Mouse (Mus musculus) G1E (cell line): ENCODE measurements around the gene Morc1. TPM values are rescaled to one million over a fixed set of nuclear protein-coding genes. Genes with fewer than 3 reads are reported as not detected.

Experiments used
- ATAC-seq: 2 replicates; pipeline ENCODE4 v1.8.0; 2016; ENCODE audit warnings: mild to moderate bottlenecking; ENCODE audit not compliant: insufficient number of reproducible peaks, poor library complexity, low FRiP score, severe bottlenecking; ENCODE audit errors: extremely low read depth
- DNase-seq: peaks from one replicate; pipeline ENCODE4 v3.0.0; 2012; ENCODE audit warnings: low spot score
- H3K27me3 ChIP-seq: 2 replicates; pipeline ENCODE4 v1.6.1; 2012; ENCODE audit warnings: mild to moderate bottlenecking, low read length, inconsistent platforms; ENCODE audit not compliant: insufficient read depth
- H3K36me3 ChIP-seq: replicated peaks from 2 replicates; pipeline ENCODE3; 2012; ENCODE audit warnings: mild to moderate bottlenecking, inconsistent platforms
- H3K4me1 ChIP-seq: 2 replicates; pipeline ENCODE4 v1.6.1; 2012; ENCODE audit warnings: low read depth, low read length, inconsistent platforms, mixed read lengths; ENCODE audit not compliant: insufficient read depth
- H3K4me3 ChIP-seq: 2 replicates; pipeline ENCODE4 v1.5.1; 2012; ENCODE audit warnings: low read depth, mild to moderate bottlenecking, inconsistent platforms, low read length, moderate library complexity, mixed read lengths
- H3K9me3 ChIP-seq: replicated peaks from 2 replicates; pipeline ENCODE4 v1.6.1; 2012; ENCODE audit warnings: inconsistent platforms
- CTCF ChIP-seq: IDR thresholded peaks from 2 replicates; pipeline ENCODE4 v1.5.1; 2012; ENCODE audit warnings: low read depth, low read length, inconsistent platforms, mixed read lengths
- GATA1 ChIP-seq: IDR thresholded peaks from 2 replicates; pipeline ENCODE4 v1.6.1; 2012; ENCODE audit warnings: borderline replicate concordance, low read length, inconsistent platforms, mixed read lengths
- GATA2 ChIP-seq: IDR thresholded peaks from 2 replicates; pipeline ENCODE4 v1.6.1; 2012; ENCODE audit warnings: low read depth, low read length, inconsistent platforms, borderline replicate concordance
- POLR2AphosphoS5 ChIP-seq: IDR thresholded peaks from 2 replicates; pipeline ENCODE4 v1.6.1; 2012; ENCODE audit warnings: low read depth, low read length, inconsistent platforms; ENCODE audit not compliant: insufficient replicate concordance
- TAL1 ChIP-seq: conservative IDR thresholded peaks from 2 replicates; pipeline ENCODE4 v1.6.1; 2012; ENCODE audit warnings: low read depth, low read length, inconsistent platforms, mixed read lengths
- polyA plus RNA-seq: library from polyadenylated mRNA; stranded (reverse); fragments of >175 nt; gene quantifications from 2 replicates; pipeline ENCODE4 v1.2.3, GENCODE M21; 2012
- total RNA-seq, 2 experiments: library from RNA; stranded (forward) in 1 of 2; stranded (reverse) in 1 of 2; fragments of 200-1000 nt in 1 of 2; fragments of >200 nt in 1 of 2; fragmentation: Nextera tagmentation in 1 of 2; gene quantifications; 2 replicates each; pipeline ENCODE4 v1.2.3; 2014 to 2017

The Morc1 gene
- total and polyA plus RNA-seq, 3 experiments, result 0.05 TPM; not detected in 2

- Histone ChIP-seq H3K9me3 (no peaks in the 10 kb centered on the region), H3K4me3 (no peak overlapping the region), H3K4me1 (no peaks in the 10 kb centered on the region; the same call in 1 of the 2 replicates), H3K36me3 (no peaks in the 10 kb centered on the region), H3K27me3 (0 out of 2 replicates have a peak, but pooled peaks cover 2% of the 10 kb centered on the region)
- no peak for DNase-seq
- TF ChIP-seq POLR2AphosphoS5 (no peak), GATA1 (no peak), CTCF (no peak), TAL1 (no peak), GATA2 (no peak)
- ATAC-seq, result no peak
Observed at GRCm38 (mm10) chr16:48629710-48630109, 198.7 kb downstream of the Morc1 start.

- DNase-seq (no peak), ATAC-seq (no peak)
- no peak for TF ChIP-seq GATA1
- no peak for TF ChIP-seq TAL1
- no peak for TF ChIP-seq GATA2
- TF ChIP-seq CTCF, result no peak
- no peak for TF ChIP-seq POLR2AphosphoS5
- Histone ChIP-seq H3K36me3 (no peaks in the 10 kb centered on the region), H3K4me3 (no peak overlapping the region), H3K4me1 (no peaks in the 10 kb centered on the region; the same call in 1 of the 2 replicates), H3K9me3 (no peaks in the 10 kb centered on the region), H3K27me3 (0 out of 2 replicates have a peak, but pooled peaks cover 2% of the 10 kb centered on the region)
Observed at GRCm38 (mm10) chr16:48630466-48630865, 199.4 kb downstream of the Morc1 start.

GRCm38 (mm10) chr16:48632351-48632750 is 201.3 kb downstream of the Morc1 start:
- ATAC-seq (no peak), DNase-seq (no peak)
- no peak overlapping the region for H3K4me3 ChIP-seq
- TF ChIP-seq TAL1 (no peak), GATA2 (no peak), GATA1 (no peak), POLR2AphosphoS5 (no peak), CTCF (no peak)
- H3K27me3 ChIP-seq, result 0 out of 2 replicates have a peak, but pooled peaks cover 2% of the 10 kb centered on the region
- no peaks in the 10 kb centered on the region; the same call in 1 of the 2 replicates for H3K4me1 ChIP-seq
- no peaks in the 10 kb centered on the region for H3K9me3 ChIP-seq
- H3K36me3 ChIP-seq, result no peaks in the 10 kb centered on the region

- H3K27me3 ChIP-seq, result peaks cover 5% of the 10 kb centered on the region; the same call in 1 of the 2 replicates
- no peak overlapping the region for H3K4me3 ChIP-seq
- no peaks in the 10 kb centered on the region for H3K9me3 ChIP-seq
- TF ChIP-seq GATA1 (no peak), TAL1 (no peak), POLR2AphosphoS5 (no peak), GATA2 (no peak), CTCF (no peak)
- H3K36me3 ChIP-seq, result no peaks in the 10 kb centered on the region
- ATAC-seq, result no peak
- DNase-seq, result no peak
- peaks cover 4% of the 10 kb centered on the region; the same call in 1 of the 2 replicates for H3K4me1 ChIP-seq
Observed at GRCm38 (mm10) chr16:48646246-48646645, 215.2 kb downstream of the Morc1 start.

- Histone ChIP-seq H3K4me1 (peaks cover 2% of the 10 kb centered on the region; the same call in 1 of the 2 replicates), H3K4me3 (no peak overlapping the region), H3K9me3 (no peaks in the 10 kb centered on the region), H3K36me3 (no peaks in the 10 kb centered on the region), H3K27me3 (no peaks in the 10 kb centered on the region)
- TF ChIP-seq GATA2 (no peak), TAL1 (no peak), POLR2AphosphoS5 (no peak), CTCF (no peak), GATA1 (no peak)
- no peak for ATAC-seq
- DNase-seq, result no peak
Observed at GRCm38 (mm10) chr16:48671696-48672095, 240.7 kb downstream of the Morc1 start.

- Histone ChIP-seq H3K4me1 (peaks cover 7% of the 10 kb centered on the region; the same call in 1 of the 2 replicates), H3K36me3 (no peaks in the 10 kb centered on the region), H3K4me3 (no peak overlapping the region), H3K9me3 (no peaks in the 10 kb centered on the region), H3K27me3 (no peaks in the 10 kb centered on the region)
- DNase-seq (no peak), ATAC-seq (no peak)
- TF ChIP-seq CTCF, result no peak
- TF ChIP-seq POLR2AphosphoS5, result no peak
- TF ChIP-seq GATA2, result no peak
- TF ChIP-seq TAL1, result no peak
- TF ChIP-seq GATA1, result no peak
Observed at GRCm38 (mm10) chr16:48672664-48673063, 241.6 kb downstream of the Morc1 start.

GRCm38 (mm10) chr16:48675607-48676006 is 244.6 kb downstream of the Morc1 start:
- H3K4me1 ChIP-seq, result peaks cover 10% of the 10 kb centered on the region; the same call in 1 of the 2 replicates
- peak; percentile 12 for DNase-seq
- H3K36me3 ChIP-seq, result no peaks in the 10 kb centered on the region
- 0 out of 2 replicates have a peak, but pooled peaks cover 3% of the 10 kb centered on the region for H3K27me3 ChIP-seq
- TF ChIP-seq CTCF, result no peak
- no peak for TF ChIP-seq GATA1
- TF ChIP-seq POLR2AphosphoS5, result no peak
- TF ChIP-seq GATA2, result no peak
- no peak for TF ChIP-seq TAL1
- ATAC-seq, result peak; percentile 60; the same call in 1 of the 2 replicates
- no peak overlapping the region for H3K4me3 ChIP-seq
- no peaks in the 10 kb centered on the region for H3K9me3 ChIP-seq
